Mouse (Mus musculus) stomach, embryonic 14.5 days (tissue): ENCODE measurements around the gene Acsm1. TPM values are rescaled to one million over a fixed set of nuclear protein-coding genes. Genes with fewer than 3 reads are reported as not detected.

ENCODE experiments used
- ATAC-seq: fragments of 200-750 bp; cut with Nextera tagmentation; 2 replicates; pipeline ENCODE4 v1.8.0; 2017; ENCODE audit warnings: low read depth, moderate TSS enrichment; ENCODE audit not compliant: insufficient number of reproducible peaks, insufficient read depth, low FRiP score
- H3K27ac ChIP-seq: fragments of 300-500 bp; sonication (generic); 2 replicates; pipeline ENCODE4 v1.5.1; 2014; ENCODE audit warnings: mild to moderate bottlenecking, low read length, moderate library complexity, mixed read lengths
- H3K27me3 ChIP-seq: fragments of 300-500 bp; sonication (generic); 2 replicates; pipeline ENCODE4 v1.6.1; 2014; ENCODE audit warnings: low read length, control low read depth, mixed read lengths; ENCODE audit not compliant: control insufficient read depth, insufficient read depth
- H3K36me3 ChIP-seq: fragments of 300-500 bp; sonication (generic); 2 replicates; pipeline ENCODE4 v1.6.1; 2014; ENCODE audit warnings: mild to moderate bottlenecking, control low read depth, low read length, moderate library complexity, mixed read lengths; ENCODE audit not compliant: control insufficient read depth, insufficient read depth
- H3K4me1 ChIP-seq: fragments of 300-500 bp; sonication (generic); 2 replicates; pipeline ENCODE4 v1.6.1; 2014; ENCODE audit warnings: low read length, control low read depth, mixed read lengths; ENCODE audit not compliant: control insufficient read depth, insufficient read depth
- H3K4me2 ChIP-seq: fragments of 300-500 bp; sonication (generic); replicated peaks from 2 replicates; pipeline ENCODE4 v1.6.1; 2014; ENCODE audit warnings: low read depth, low read length, control low read depth
- H3K4me3 ChIP-seq: fragments of 300-500 bp; sonication (generic); 2 replicates; pipeline ENCODE4 v1.5.1; 2014; ENCODE audit warnings: low read depth, low read length, control low read depth
- H3K9ac ChIP-seq: fragments of 300-500 bp; sonication (generic); replicated peaks from 2 replicates; pipeline ENCODE4 v1.6.1; 2014; ENCODE audit warnings: low read depth, mild to moderate bottlenecking, control low read depth, low read length, moderate library complexity, mixed read lengths
- H3K9me3 ChIP-seq: fragments of 300-500 bp; sonication (generic); 2 replicates; pipeline ENCODE4 v1.6.1; 2016; ENCODE audit warnings: low read depth, low read length, control low read depth; ENCODE audit not compliant: control insufficient read depth
- WGBS: fragments of 180-500 bp; shearing (Covaris S2); extraction: QIAGEN DNeasy Blood & Tissue Kit; methylation state at CpG from one replicate; pipeline ENCODE4 v1.1.7; 2014; 5-methylcytosine and 5-hydroxymethylcytosine counted together
- polyA plus RNA-seq: library from polyadenylated mRNA; unstranded; fragments of >200 nt; fragmentation: Nextera tagmentation; extraction: Ambion mirVana; gene quantifications from 2 replicates; pipeline ENCODE4 v1.2.1, GENCODE M21; 2014

Acsm1 gene
- polyA plus RNA-seq, 1 experiment from 2014 or later = not detected

DNA sequence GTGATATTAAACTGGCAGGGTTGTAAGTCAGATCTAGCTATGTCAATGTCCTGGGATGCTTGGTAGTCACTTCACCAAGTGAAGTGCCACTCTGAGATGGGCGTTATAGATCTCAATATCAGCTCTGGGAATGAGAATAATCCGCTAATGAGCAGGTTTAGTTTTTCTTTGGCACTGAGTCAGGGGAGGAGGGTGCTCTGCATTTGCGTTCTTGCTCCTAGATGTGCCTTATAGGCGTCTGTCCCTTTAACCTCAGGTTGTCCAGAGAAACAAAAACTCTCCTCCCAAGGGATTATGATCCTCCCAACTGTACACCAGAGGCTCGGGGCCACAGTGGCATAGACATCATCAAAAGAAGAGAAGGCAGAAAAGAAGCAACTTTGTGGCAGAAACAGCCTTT, 82.9 kb downstream of the Acsm1 start, which contains the start of gene Acsm4:
TSS of gene Acsm4 (plus strand) at position 301 of the 400 bp plus-strand sequence.
- WGBS = 76% methylated on average over 5 of the region's 5 CpGs
- H3K9ac ChIP-seq = no peak within 1 kb of the TSS
- no peak for ATAC-seq
- no peak within 1 kb of the TSS for H3K27ac ChIP-seq
- H3K4me3 ChIP-seq = no peak within 1 kb of the TSS
- no peak within 1 kb of the TSS for H3K4me2 ChIP-seq
- H3K9me3 ChIP-seq = no peaks in the 10 kb centered on the region
- H3K27me3 ChIP-seq = no peaks in the 10 kb centered on the region
- H3K36me3 ChIP-seq = no peaks in the 10 kb centered on the region
- H3K4me1 ChIP-seq = no peaks in the 10 kb centered on the region

DNA sequence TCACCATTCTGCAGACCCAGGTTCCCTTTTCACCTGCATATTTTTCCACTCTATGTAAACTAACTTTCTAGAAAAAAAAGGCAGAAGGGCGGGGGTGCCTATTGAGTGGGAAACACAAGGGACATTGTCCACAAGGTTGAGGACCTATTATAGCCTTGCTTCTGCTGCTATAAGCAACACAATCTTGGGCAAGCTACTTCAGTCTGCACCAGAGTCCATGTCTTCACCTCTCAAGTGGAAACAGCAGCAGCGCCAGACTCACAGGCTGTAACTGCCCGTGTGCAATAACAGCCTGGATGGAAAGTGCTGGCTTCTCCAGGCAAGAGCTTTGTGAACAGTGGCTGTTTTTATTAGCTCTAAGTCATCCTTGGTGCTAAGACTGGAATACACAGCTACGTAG, 85.5 kb downstream of the Acsm1 start:
- H3K4me1 ChIP-seq = no peaks in the 10 kb centered on the region
- H3K9ac ChIP-seq = no peak overlapping the region
- ATAC-seq = no peak
- H3K27ac ChIP-seq = no peak overlapping the region
- WGBS = 80% methylated on average over 4 of the region's 4 CpGs
- no peak overlapping the region for H3K4me3 ChIP-seq
- H3K27me3 ChIP-seq = no peaks in the 10 kb centered on the region
- H3K4me2 ChIP-seq = no peak overlapping the region
- H3K9me3 ChIP-seq = no peaks in the 10 kb centered on the region
- H3K36me3 ChIP-seq = no peaks in the 10 kb centered on the region

- no peak overlapping the region for H3K4me2 ChIP-seq
- no peaks in the 10 kb centered on the region for H3K27me3 ChIP-seq
- no peaks in the 10 kb centered on the region for H3K9me3 ChIP-seq
- H3K9ac ChIP-seq = no peak overlapping the region
- H3K4me1 ChIP-seq = no peaks in the 10 kb centered on the region
- H3K4me3 ChIP-seq = no peak overlapping the region
- 68% methylated on average over 1 of the region's 1 CpGs for WGBS
- ATAC-seq = no peak
- H3K36me3 ChIP-seq = no peaks in the 10 kb centered on the region
- no peak overlapping the region for H3K27ac ChIP-seq
Observed at GRCm38 (mm10) chr7:119694926-119695325, 88.1 kb downstream of the Acsm1 start.

Other genes with a start within 250 kb of the Acsm1 start
- not detected in 2 replicates for gene Gp2, start 147.7 kb upstream of the Acsm1 start, polyA plus RNA-seq
- gene Umod, start 127.7 kb upstream of the Acsm1 start, polyA plus RNA-seq = not detected in 2 replicates
- gene Acsm5, start 87.6 kb upstream of the Acsm1 start, polyA plus RNA-seq = not detected in 2 replicates
- gene Pdilt, start 83.5 kb upstream of the Acsm1 start, polyA plus RNA-seq = not detected in 2 replicates
- gene Acsm2, start 52.7 kb upstream of the Acsm1 start, polyA plus RNA-seq = not detected in 2 replicates
- not detected in 2 replicates for gene Acsm4, start 83.0 kb downstream of the Acsm1 start, polyA plus RNA-seq
- 73.5 and 77.1 TPM in 2 replicates for gene Thumpd1, start 113.8 kb downstream of the Acsm1 start, polyA plus RNA-seq
- gene Acsm3, start 153.9 kb downstream of the Acsm1 start, polyA plus RNA-seq = 11.0 and 11.6 TPM in 2 replicates
- gene Rexo5, start 187.0 kb downstream of the Acsm1 start, polyA plus RNA-seq = 22.9 and 25.0 TPM in 2 replicates
- 27.5 and 27.9 TPM in 2 replicates for gene Eri2, start 187.0 kb downstream of the Acsm1 start, polyA plus RNA-seq